Mouse (Mus musculus) heart, postnatal 4 days (tissue): ENCODE measurements around the gene Ak9. TPM values are rescaled to one million over a fixed set of nuclear protein-coding genes. Genes with fewer than 3 reads are reported as not detected.

ENCODE experiments used
- DNase-seq: peaks from one replicate; pipeline ENCODE4 v3.0.0; 2021
- total RNA-seq, 2 experiments: library from RNA; stranded (reverse); gene quantifications; 2 replicates each; pipeline ENCODE4 v1.2.3; 2021

Ak9 gene
- total RNA-seq, 2 experiments from 2014 or later, result 0.07 TPM; not detected in 1

GRCm38 (mm10) chr10:41451656-41452055 is 147.9 kb downstream of the Ak9 start:
- DNase-seq, result no peak

GRCm38 (mm10) chr10:41452791-41453190 is 149.0 kb downstream of the Ak9 start:
- DNase-seq, result no peak

GRCm38 (mm10) chr10:41459990-41460389 is 156.2 kb downstream of the Ak9 start:
- no peak for DNase-seq

- DNase-seq, result no peak
Observed at GRCm38 (mm10) chr10:41460501-41460900, 156.7 kb downstream of the Ak9 start.

GRCm38 (mm10) chr10:41461057-41461722 is 157.4 kb downstream of the Ak9 start:
- no peak for DNase-seq

- no peak for DNase-seq
Observed at GRCm38 (mm10) chr10:41464401-41464955, 160.7 kb downstream of the Ak9 start.

- DNase-seq, result no peak
Observed at GRCm38 (mm10) chr10:41467325-41467724, 163.5 kb downstream of the Ak9 start.

DNA sequence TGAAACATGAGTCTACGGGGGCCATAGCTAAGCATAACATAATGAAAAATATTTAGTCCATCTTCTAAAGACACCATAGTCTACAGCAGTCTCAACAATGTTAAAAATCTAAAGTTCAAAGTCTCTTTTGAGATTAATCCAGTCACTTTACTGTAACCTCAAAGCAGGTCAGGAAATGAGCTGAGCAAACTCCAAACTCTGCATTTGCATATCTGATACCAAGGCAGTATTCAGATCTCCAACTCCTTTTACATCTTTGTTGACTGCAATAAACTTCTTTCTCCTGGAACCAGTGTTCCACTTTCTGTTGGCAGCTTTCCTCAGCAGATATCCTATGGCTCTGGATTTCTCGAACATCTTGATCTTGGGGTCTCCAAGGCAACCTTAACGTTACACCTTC is 166.9 kb downstream of the Ak9 start:
- no peak for DNase-seq

DNA sequence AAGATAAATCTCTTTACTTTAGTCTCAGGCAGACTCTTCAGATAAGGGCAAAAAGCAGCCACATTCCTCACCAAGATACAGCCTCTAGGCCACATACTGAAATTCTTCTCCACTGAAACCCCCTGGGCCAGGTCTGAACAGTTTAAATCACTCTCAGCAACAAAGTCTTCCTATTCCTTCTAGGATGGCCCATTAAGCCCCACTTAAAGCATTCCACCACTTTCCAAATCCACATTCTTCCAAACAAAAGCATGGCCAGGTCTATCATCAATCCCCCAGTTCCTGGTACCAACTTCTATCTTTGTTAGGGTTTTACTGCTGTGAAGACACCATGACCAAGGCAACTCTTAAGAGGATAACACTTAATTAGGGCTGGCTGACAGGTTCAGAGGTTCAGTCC is 168.8 kb downstream of the Ak9 start:
- DNase-seq, result no peak

GRCm38 (mm10) chr10:41472962-41473481 is 169.2 kb downstream of the Ak9 start:
- no peak for DNase-seq

- DNase-seq, result peak; percentile 78
Observed at GRCm38 (mm10) chr10:41473782-41474468, 170.1 kb downstream of the Ak9 start.

- peak; percentile 58 for DNase-seq
Observed at GRCm38 (mm10) chr10:41474981-41475391, 171.2 kb downstream of the Ak9 start.

DNA sequence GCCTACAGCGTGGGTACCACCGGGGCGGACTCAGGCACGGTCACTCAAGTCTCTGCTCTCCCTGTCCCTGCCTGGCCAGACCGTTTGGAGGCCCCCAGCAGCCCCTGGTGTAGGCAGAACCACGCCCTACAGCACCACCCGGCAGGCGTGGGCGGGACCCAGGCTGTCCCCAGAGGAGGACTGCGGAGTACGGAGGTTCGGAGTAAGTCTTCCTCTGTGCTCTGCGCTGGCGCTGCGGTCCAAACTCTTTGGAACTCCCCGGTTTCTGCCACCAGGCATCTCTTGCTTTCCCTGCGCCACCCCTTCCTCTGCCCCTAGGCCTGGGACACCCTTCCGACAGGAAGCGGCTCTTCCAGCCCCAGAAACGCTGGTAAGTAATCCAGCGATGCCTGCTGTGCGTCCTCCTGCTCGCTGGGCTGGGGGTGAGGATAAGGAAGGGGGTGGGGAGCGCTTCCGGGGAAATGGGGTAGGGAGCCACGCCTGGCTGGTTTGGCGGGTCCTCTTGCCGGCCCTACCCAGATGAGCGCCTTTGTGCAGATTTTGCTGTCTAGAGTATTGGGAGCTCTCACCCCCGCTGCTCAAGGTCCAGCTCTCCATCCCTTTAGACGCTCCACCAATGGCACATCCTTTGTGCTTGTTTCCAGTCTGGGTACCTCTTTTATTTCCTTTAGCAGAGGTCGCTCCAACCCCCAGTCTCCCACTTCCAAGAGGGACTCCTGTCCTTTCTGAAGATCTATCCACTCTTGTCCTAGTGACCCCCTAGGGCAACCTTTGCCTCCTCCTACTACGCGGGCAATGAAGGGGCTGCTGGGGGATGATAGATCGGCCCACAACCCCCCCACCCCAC is 172.6 kb downstream of the Ak9 start, which contains the start of gene Mical1:
Gene Mical1 (plus strand): TSS at position 144 of the 847 bp plus-strand sequence.
- peak; percentile 79 for DNase-seq

- no peak for DNase-seq
Observed at GRCm38 (mm10) chr10:41477018-41477277, 173.2 kb downstream of the Ak9 start.

- peak; percentile 76 for DNase-seq
Observed at GRCm38 (mm10) chr10:41477278-41478181, 173.8 kb downstream of the Ak9 start.

GRCm38 (mm10) chr10:41479961-41480360 is 176.2 kb downstream of the Ak9 start:
- DNase-seq, result no peak

DNA sequence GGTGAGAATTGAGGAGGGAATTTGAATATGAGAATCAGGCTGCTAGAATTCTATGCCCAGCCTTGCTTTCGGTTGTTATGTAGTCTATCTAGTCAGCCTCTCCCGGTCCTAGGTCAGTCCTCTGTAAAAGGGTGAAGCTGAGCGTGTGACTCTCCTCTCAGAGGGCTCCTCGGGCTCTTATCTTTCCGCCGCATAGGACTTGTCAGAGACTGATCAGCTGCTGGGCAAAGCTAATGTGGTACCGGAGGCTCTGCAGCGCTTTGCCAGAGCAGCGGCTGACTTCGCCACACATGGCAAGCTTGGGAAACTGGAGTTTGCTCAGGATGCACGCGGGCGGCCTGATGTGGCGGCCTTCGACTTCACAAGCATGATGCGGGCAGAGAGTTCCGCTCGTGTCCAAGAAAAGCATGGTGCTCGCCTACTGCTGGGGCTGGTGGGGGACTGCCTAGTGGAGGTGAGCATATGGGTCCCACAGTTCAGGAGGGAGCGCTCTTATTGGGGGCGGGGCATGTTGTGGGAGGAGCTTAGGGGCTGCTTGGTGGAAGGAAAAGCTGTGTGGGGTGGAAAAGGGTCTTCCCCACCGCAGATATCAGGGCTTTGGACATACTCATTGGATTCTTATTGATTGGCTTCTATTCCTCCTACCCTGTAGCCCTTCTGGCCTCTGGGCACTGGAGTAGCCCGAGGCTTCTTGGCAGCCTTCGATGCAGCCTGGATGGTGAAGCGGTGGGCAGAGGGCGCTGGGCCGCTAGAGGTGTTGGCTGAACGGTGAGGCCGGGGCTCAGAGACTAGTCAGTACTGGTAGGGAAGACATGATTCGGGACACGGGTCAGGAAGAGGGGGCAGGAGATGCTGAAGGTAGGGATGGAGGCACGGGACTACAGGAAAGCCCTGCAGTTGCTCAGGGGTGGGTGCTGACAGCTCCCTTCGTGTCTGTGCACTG is 177.4 kb downstream of the Ak9 start:
- no peak for DNase-seq

DNA sequence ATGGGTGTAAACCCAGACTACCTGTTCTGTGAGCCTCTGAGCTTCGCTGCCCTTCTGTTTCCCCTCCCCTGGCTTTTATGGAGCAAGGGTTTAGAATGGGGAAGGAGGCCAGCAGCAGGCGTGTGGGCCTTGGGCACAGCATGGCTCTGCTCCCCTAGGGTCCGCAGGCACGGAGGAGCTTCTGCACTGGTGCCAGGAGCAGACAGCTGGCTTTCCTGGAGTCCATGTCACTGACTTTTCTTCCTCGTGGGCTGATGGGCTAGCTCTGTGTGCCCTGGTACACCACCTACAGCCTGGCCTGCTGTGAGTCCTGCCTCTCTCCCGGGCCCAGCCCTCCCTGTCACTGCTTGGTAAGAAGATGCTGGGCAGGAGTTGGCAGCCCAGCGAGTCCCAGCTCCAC is 178.7 kb downstream of the Ak9 start:
- DNase-seq, result no peak
